In genomic region chr3:153724701-153725668, GRCm38 (mm10) we compare ENCODE assay signal across 8 mouse cellular contexts. TPM values are rescaled to one million over a fixed set of nuclear protein-coding genes. Genes with fewer than 3 reads are reported as not detected.
A peak's percentile ranks its signal among the peaks of the same experiment; 100 is the strongest.
DNase-seq lines count a peak whose midpoint lies in the region; ATAC-seq lines count a peak whose summit lies in the region.

St6galnac3 (minus strand) TSS chr3:153725174.

- no peaks in the 10 kb centered on the region for H3K36me3 ChIP-seq in heart, embryonic 14.5 days (ENCODE audit: control insufficient read depth, insufficient read depth, low read length)
- H3K36me3 ChIP-seq in liver, embryonic 12.5 days = no peaks in the 10 kb centered on the region
- no peaks in the 10 kb centered on the region for H3K36me3 ChIP-seq in stomach, embryonic 14.5 days (ENCODE audit: control insufficient read depth, insufficient read depth, low read length)

- peak; percentile 95 for ATAC-seq in erythroid progenitor cell, adult 5-6 weeks (replicated peaks; ENCODE audit: low FRiP score, poor library complexity, severe bottlenecking)
- ATAC-seq in heart, embryonic 14.5 days (ENCODE audit: insufficient number of reproducible peaks, insufficient read depth, low FRiP score, low read depth) = peak; percentile 95
- peak; percentile 93 for ATAC-seq in liver, embryonic 12.5 days
- peak; percentile 97 for ATAC-seq in stomach, embryonic 14.5 days (ENCODE audit: insufficient number of reproducible peaks, insufficient read depth, low FRiP score, low read depth)

- peak within 1 kb of the TSS; percentile 7 to 35; a peak in 3 of 4 replicates for H3K27ac ChIP-seq in heart, embryonic 14.5 days (replicated peaks in 1 of 2; ENCODE audit: control insufficient read depth in 1 of 2, insufficient read depth in 1 of 2, low read depth in 2 of 2, low read length in 2 of 2)
- H3K27ac ChIP-seq in liver, embryonic 12.5 days = peak within 1 kb of the TSS; percentile 79
- peak within 1 kb of the TSS; percentile 83 for H3K27ac ChIP-seq in stomach, embryonic 14.5 days (ENCODE audit: low read length)

- H3K27me3 ChIP-seq in heart, embryonic 14.5 days (ENCODE audit: control insufficient read depth, insufficient read depth, low read length) = 0 out of 2 replicates have a peak, but pooled peaks cover 4% of the 10 kb centered on the region
- H3K27me3 ChIP-seq in liver, embryonic 12.5 days (replicated peaks) = peaks cover 12% of the 10 kb centered on the region; the same call in 1 of the 2 replicates
- no peaks in the 10 kb centered on the region for H3K27me3 ChIP-seq in stomach, embryonic 14.5 days (ENCODE audit: control insufficient read depth, insufficient read depth, low read length)

- DNase-seq in CD8-positive naive resting alpha-beta T cell, adult 2 months (ENCODE audit: low read depth in 2 of 2, low spot score in 2 of 2) = peak; percentile 58 to 74
- peak; percentile 74 for DNase-seq in c-Kit-negative CD71-positive TER-119-positive erythroid progenitor cells, embryonic 14.5 days (ENCODE audit: low read depth, low spot score)
- peak; percentile 94 for DNase-seq in kidney, postnatal 10 days
- DNase-seq in neural tube, embryonic 10.5 days (ENCODE audit: extremely low spot score, low spot score) = peak; percentile 89

- H3K4me2 ChIP-seq in heart, embryonic 14.5 days (ENCODE audit: low read length) = peak within 1 kb of the TSS; percentile 97
- peak within 1 kb of the TSS; percentile 84 for H3K4me2 ChIP-seq in liver, embryonic 12.5 days
- H3K4me2 ChIP-seq in stomach, embryonic 14.5 days (replicated peaks; ENCODE audit: low read depth, low read length) = peak within 1 kb of the TSS; percentile 88

- H3K4me1 ChIP-seq in heart, embryonic 14.5 days (ENCODE audit: control insufficient read depth in 2 of 2, insufficient read depth in 2 of 2, low read length in 2 of 2) = peaks cover 4 to 12% of the 10 kb centered on the region in 2 experiments; a peak in 3 of 4 replicates
- H3K4me1 ChIP-seq in liver, embryonic 12.5 days = peaks cover 59% of the 10 kb centered on the region
- peaks cover 8% of the 10 kb centered on the region; the same call in 1 of the 2 replicates for H3K4me1 ChIP-seq in stomach, embryonic 14.5 days (ENCODE audit: control insufficient read depth, insufficient read depth, low read length)

- peak within 1 kb of the TSS; percentile 69 to 71 for H3K4me3 ChIP-seq in heart, embryonic 14.5 days (ENCODE audit: control insufficient read depth in 1 of 2, insufficient read depth in 1 of 2, low read depth in 1 of 2, low read length in 2 of 2)
- peak within 1 kb of the TSS; percentile 81 for H3K4me3 ChIP-seq in liver, embryonic 12.5 days
- H3K4me3 ChIP-seq in stomach, embryonic 14.5 days (ENCODE audit: low read depth, low read length) = peak within 1 kb of the TSS; percentile 77

- H3K9ac ChIP-seq in heart, embryonic 14.5 days (ENCODE audit: low read length) = peak within 1 kb of the TSS; percentile 78
- H3K9ac ChIP-seq in liver, embryonic 12.5 days = peak within 1 kb of the TSS; percentile 90
- H3K9ac ChIP-seq in stomach, embryonic 14.5 days (replicated peaks; ENCODE audit: low read depth, low read length) = peak within 1 kb of the TSS; percentile 65

- 3% methylated on average over 56 of the region's 56 CpGs for WGBS in heart, embryonic 14.5 days
- 3% methylated on average over 56 of the region's 56 CpGs for WGBS in liver, embryonic 12.5 days (ENCODE audit: insufficient replicate concordance)
- WGBS in stomach, embryonic 14.5 days = 2% methylated on average over 56 of the region's 56 CpGs

- H3K9me3 ChIP-seq in heart, embryonic 14.5 days (ENCODE audit: control insufficient read depth, low read length) = no peaks in the 10 kb centered on the region
- no peaks in the 10 kb centered on the region for H3K9me3 ChIP-seq in liver, embryonic 12.5 days (replicated peaks)
- no peaks in the 10 kb centered on the region for H3K9me3 ChIP-seq in stomach, embryonic 14.5 days (ENCODE audit: control insufficient read depth, low read depth, low read length)

RNA-seq across cellular contexts. Expression of gene St6galnac3, which starts in this region (rescaled TPM):
- 4.3 and 5.4 TPM in 2 replicates for total RNA-seq in erythroid progenitor cell, adult 5-6 weeks (2015; ENCODE audit: low replicate concordance)
- 4.6 and 10.7 TPM in 2 replicates for total RNA-seq in erythroid progenitor cell, adult 5-6 weeks (2017; ENCODE audit: low replicate concordance)
- 23.7 and 27.7 TPM in 2 replicates for polyA plus RNA-seq in heart, embryonic 14.5 days (2014; fragmentation: Nextera tagmentation; extraction: Ambion mirVana)
- polyA plus RNA-seq in liver, embryonic 12.5 days (2016; fragmentation: Nextera tagmentation; extraction: Ambion mirVana) = 12.9 and 13.6 TPM in 2 replicates
- polyA plus RNA-seq in stomach, embryonic 14.5 days (2014; fragmentation: Nextera tagmentation; extraction: Ambion mirVana) = 46.6 and 51.6 TPM in 2 replicates

Comparison
In these comparisons a context has a peak if more than half of its experiments do, and no peak if none do; other contexts are left out.
1. Peak in every context shown above with its lines: DNase-seq, ATAC-seq, H3K4me3 ChIP-seq and H3K27ac ChIP-seq.
2. H3K27ac ChIP-seq: peak in every context shown above with its lines; median percentile 83 in stomach, embryonic 14.5 days; 79 in liver, embryonic 12.5 days; 21 in heart, embryonic 14.5 days.